Mouse (Mus musculus) MEL (cell line): ENCODE measurements around the gene Fhit. TPM values are rescaled to one million over a fixed set of nuclear protein-coding genes. Genes with fewer than 3 reads are reported as not detected.

Experiments used
- DNase-seq: peaks from one replicate; pipeline ENCODE4 v3.0.0; 2011; ENCODE audit warnings: low read depth, low spot score
- H3K27ac ChIP-seq: 2 replicates; pipeline ENCODE4 v1.5.1; 2012; ENCODE audit warnings: low read depth, mild to moderate bottlenecking, control low read depth, low read length, moderate library complexity; ENCODE audit not compliant: control insufficient read depth
- H3K27me3 ChIP-seq, 2 experiments: fragments of 150-350 bp in 1 of 2; sonication (generic) in 1 of 2; 2 replicates each; pipeline ENCODE4 v1.6.1; 2012; ENCODE audit warnings: low read length in 2 of 2, mild to moderate bottlenecking in 2 of 2, improper control_type of control experiment in 1 of 2, moderate library complexity in 1 of 2; ENCODE audit not compliant: insufficient read depth in 2 of 2, control insufficient read depth in 1 of 2
- H3K36me3 ChIP-seq, 2 experiments: 2 replicates each; pipeline ENCODE4 v1.6.1; 2012 to 2014; ENCODE audit warnings: low read length in 2 of 2, improper control_type of control experiment in 1 of 2, inconsistent platforms in 1 of 2, mild to moderate bottlenecking in 1 of 2; ENCODE audit not compliant: insufficient read depth in 2 of 2, control insufficient read depth in 1 of 2
- H3K4me1 ChIP-seq, 2 experiments: fragments of 150-350 bp in 1 of 2; sonication (generic) in 1 of 2; 2 replicates each; pipeline ENCODE4 v1.6.1; 2012; ENCODE audit warnings: low read length in 2 of 2, improper control_type of control experiment in 1 of 2, mild to moderate bottlenecking in 1 of 2; ENCODE audit not compliant: insufficient read depth in 2 of 2, control insufficient read depth in 1 of 2
- H3K4me3 ChIP-seq, 2 experiments: fragments of 150-350 bp in 1 of 2; sonication (generic) in 1 of 2; 2 replicates each; pipeline ENCODE4 v1.5.1; 2012; ENCODE audit warnings: low read depth in 2 of 2, low read length in 2 of 2, mild to moderate bottlenecking in 2 of 2, moderate library complexity in 2 of 2, control low read depth in 1 of 2, improper control_type of control experiment in 1 of 2; ENCODE audit not compliant: control insufficient read depth in 1 of 2, insufficient read depth in 1 of 2
- H3K79me2 ChIP-seq: 2 replicates; pipeline ENCODE4 v1.6.1; 2012; ENCODE audit warnings: mild to moderate bottlenecking, low read length, moderate library complexity; ENCODE audit not compliant: control insufficient read depth, poor library complexity, insufficient read depth
- H3K9ac ChIP-seq: 2 replicates; pipeline ENCODE4 v1.6.1; 2012; ENCODE audit warnings: low read depth, mild to moderate bottlenecking, control low read depth, low read length, moderate library complexity; ENCODE audit not compliant: control insufficient read depth, poor library complexity, severe bottlenecking
- H3K9me3 ChIP-seq: fragments of 150-350 bp; sonication (generic); replicated peaks from 2 replicates; pipeline ENCODE4 v1.6.1; 2012; ENCODE audit warnings: mild to moderate bottlenecking, low read length, improper control_type of control experiment, moderate library complexity; ENCODE audit not compliant: insufficient read depth
- BHLHE40 ChIP-seq: IDR thresholded peaks from 2 replicates; pipeline ENCODE4 v1.6.1; 2012; ENCODE audit warnings: low read depth, mild to moderate bottlenecking, inconsistent platforms, low read length, improper control_type of control experiment, borderline replicate concordance
- CHD1 ChIP-seq: IDR thresholded peaks from 2 replicates; pipeline ENCODE4 v1.6.1; 2012; ENCODE audit warnings: low read depth, mild to moderate bottlenecking, inconsistent platforms, low read length, improper control_type of control experiment
- CHD2 ChIP-seq: IDR thresholded peaks from 2 replicates; pipeline ENCODE4 v1.6.1; 2011; ENCODE audit warnings: low read length, improper control_type of control experiment
- E2F4 ChIP-seq: IDR thresholded peaks from 2 replicates; pipeline ENCODE4 v1.6.1; 2011; ENCODE audit warnings: low read depth, low read length, improper control_type of control experiment, borderline replicate concordance
- ELF1 ChIP-seq: IDR thresholded peaks from 2 replicates; pipeline ENCODE4 v1.6.1; 2014; ENCODE audit warnings: low read depth, mild to moderate bottlenecking, inconsistent platforms, low read length, improper control_type of control experiment, moderate library complexity
- EP300 ChIP-seq, 2 experiments: IDR thresholded peaks; 2 replicates each; pipeline ENCODE4 v1.6.1; 2011; ENCODE audit warnings: improper control_type of control experiment in 2 of 2, low read length in 2 of 2, low read depth in 1 of 2, mild to moderate bottlenecking in 1 of 2
- ETS1 ChIP-seq: IDR thresholded peaks from 2 replicates; pipeline ENCODE4 v1.6.1; 2012; ENCODE audit warnings: low read depth, mild to moderate bottlenecking, inconsistent platforms, low read length, improper control_type of control experiment, moderate library complexity
- GABPA ChIP-seq: IDR thresholded peaks from 2 replicates; pipeline ENCODE4 v1.6.1; 2012; ENCODE audit warnings: low read depth, mild to moderate bottlenecking, inconsistent platforms, low read length, improper control_type of control experiment, moderate library complexity
- GATA1 ChIP-seq: IDR thresholded peaks from 2 replicates; pipeline ENCODE4 v1.6.1; 2011; ENCODE audit warnings: low read depth, low read length, improper control_type of control experiment
- KAT2A ChIP-seq: conservative IDR thresholded peaks from 2 replicates; pipeline ENCODE4 v1.6.1; 2012; ENCODE audit warnings: low read depth, low read length, improper control_type of control experiment, inconsistent platforms
- MEF2A ChIP-seq: IDR thresholded peaks from 2 replicates; pipeline ENCODE4 v1.6.1; 2014; ENCODE audit warnings: low read depth, mild to moderate bottlenecking, inconsistent platforms, low read length, improper control_type of control experiment; ENCODE audit not compliant: poor library complexity, insufficient replicate concordance, severe bottlenecking; ENCODE audit errors: extremely low read depth
- MXI1 ChIP-seq: IDR thresholded peaks from 2 replicates; pipeline ENCODE4 v1.6.1; 2011; ENCODE audit warnings: mild to moderate bottlenecking, low read depth, low read length, improper control_type of control experiment
- MYB ChIP-seq: IDR thresholded peaks from 2 replicates; pipeline ENCODE4 v1.6.1; 2011; ENCODE audit warnings: mild to moderate bottlenecking, low read depth, low read length, improper control_type of control experiment
- NELFE ChIP-seq: IDR thresholded peaks from 2 replicates; pipeline ENCODE4 v1.6.1; 2011; ENCODE audit warnings: low read depth, low read length, improper control_type of control experiment
- NRF1 ChIP-seq: IDR thresholded peaks from 2 replicates; pipeline ENCODE4 v1.6.1; 2014; ENCODE audit warnings: low read depth, mild to moderate bottlenecking, inconsistent platforms, low read length, improper control_type of control experiment, moderate library complexity; ENCODE audit not compliant: poor library complexity, insufficient read depth, severe bottlenecking
- POLR2A ChIP-seq, 2 experiments: IDR thresholded peaks; 2 replicates each; pipeline ENCODE4 v1.6.1; 2011 to 2012; ENCODE audit warnings: low read length in 2 of 2, mild to moderate bottlenecking in 2 of 2, control low read depth in 1 of 2, improper control_type of control experiment in 1 of 2, low read depth in 1 of 2, moderate library complexity in 1 of 2; ENCODE audit not compliant: control insufficient read depth in 1 of 2, insufficient read depth in 1 of 2, poor library complexity in 1 of 2
- POLR2AphosphoS2 ChIP-seq: IDR thresholded peaks from 2 replicates; pipeline ENCODE4 v1.6.1; 2011; ENCODE audit warnings: low read length, improper control_type of control experiment
- POLR2AphosphoS5 ChIP-seq: IDR thresholded peaks from 2 replicates; pipeline ENCODE4 v1.6.1; 2012; ENCODE audit warnings: low read depth, borderline replicate concordance, mild to moderate bottlenecking, inconsistent platforms, low read length, moderate library complexity, mixed read lengths
- RAD21 ChIP-seq: IDR thresholded peaks from 2 replicates; pipeline ENCODE4 v1.6.1; 2011; ENCODE audit warnings: mild to moderate bottlenecking, low read depth, low read length, improper control_type of control experiment
- RCOR1 ChIP-seq: IDR thresholded peaks from 2 replicates; pipeline ENCODE4 v1.6.1; 2012; ENCODE audit warnings: low read depth, mild to moderate bottlenecking, inconsistent platforms, low read length, improper control_type of control experiment
- SIN3A ChIP-seq: IDR thresholded peaks from 2 replicates; pipeline ENCODE4 v1.6.1; 2012; ENCODE audit warnings: low read length, improper control_type of control experiment, inconsistent platforms
- TAL1 ChIP-seq: IDR thresholded peaks from 2 replicates; pipeline ENCODE4 v1.6.1; 2012; ENCODE audit warnings: mild to moderate bottlenecking, inconsistent platforms, low read length, moderate library complexity, mixed read lengths
- TCF12 ChIP-seq: IDR thresholded peaks from 2 replicates; pipeline ENCODE4 v1.6.1; 2014; ENCODE audit warnings: low read depth, mild to moderate bottlenecking, inconsistent platforms, low read length, improper control_type of control experiment, moderate library complexity
- UBTF ChIP-seq: IDR thresholded peaks from 2 replicates; pipeline ENCODE4 v1.6.1; 2012; ENCODE audit warnings: low read depth, mild to moderate bottlenecking, inconsistent platforms, low read length, improper control_type of control experiment, moderate library complexity, borderline replicate concordance; ENCODE audit not compliant: insufficient read depth
- USF2 ChIP-seq, 2 experiments: IDR thresholded peaks; 2 replicates each; pipeline ENCODE4 v1.6.1; 2011 to 2012; ENCODE audit warnings: improper control_type of control experiment in 2 of 2, low read length in 2 of 2, borderline replicate concordance in 1 of 2, inconsistent platforms in 1 of 2, low read depth in 1 of 2, mild to moderate bottlenecking in 1 of 2; ENCODE audit not compliant: insufficient read depth in 1 of 2
- ZKSCAN1 ChIP-seq: IDR thresholded peaks from 2 replicates; pipeline ENCODE4 v1.6.1; 2012; ENCODE audit warnings: low read depth, mild to moderate bottlenecking, inconsistent platforms, low read length, improper control_type of control experiment, moderate library complexity
- ZMIZ1 ChIP-seq: IDR thresholded peaks from 2 replicates; pipeline ENCODE4 v1.6.1; 2012; ENCODE audit warnings: low read depth, mild to moderate bottlenecking, inconsistent platforms, low read length, improper control_type of control experiment, moderate library complexity
- ZNF384 ChIP-seq: IDR thresholded peaks from 2 replicates; pipeline ENCODE4 v1.6.1; 2012; ENCODE audit warnings: low read depth, mild to moderate bottlenecking, inconsistent platforms, low read length, improper control_type of control experiment
- polyA plus RNA-seq, 2 experiments: library from polyadenylated mRNA; stranded (reverse) in 1 of 2; unstranded in 1 of 2; fragments of >175 nt in 1 of 2; fragments of >200 nt in 1 of 2; gene quantifications; 2 replicates each; pipeline versions ENCODE4 v1.2.1 to v1.2.4; 2012; ENCODE audit warnings: low replicate concordance in 2 of 2, low read depth in 1 of 2; ENCODE audit not compliant: insufficient read length in 2 of 2, insufficient read depth in 1 of 2, missing spikeins in 1 of 2
- total RNA-seq: library from RNA; depleted of rRNA; stranded (reverse); fragments of 300-350 nt; gene quantifications from 2 replicates; pipeline ENCODE4 v1.2.3, GENCODE M21; 2012

Fhit gene
- total and polyA plus RNA-seq, 3 experiments = 0.77 to 1.3 TPM; not detected in 1

DNA sequence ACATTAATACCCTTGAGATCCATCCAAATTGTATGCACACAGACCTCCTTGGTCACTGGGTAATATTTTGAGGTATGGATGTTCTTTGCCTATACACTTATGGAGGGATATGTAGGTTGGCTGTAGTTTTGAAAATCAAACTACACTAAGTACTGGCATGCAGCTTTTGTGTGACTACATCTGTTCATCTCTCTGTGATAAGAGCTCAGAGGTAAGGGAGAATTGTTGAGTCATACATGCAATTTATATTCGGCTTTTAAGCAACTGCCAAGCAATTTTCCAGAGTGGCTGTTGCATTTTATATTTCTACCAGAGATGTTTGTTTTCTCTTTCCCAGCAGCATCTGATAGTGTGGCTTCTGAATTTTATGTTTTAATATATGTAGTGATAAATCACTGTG is 1374.4 kb downstream of the Fhit start:
- no peak for TF ChIP-seq BHLHE40
- TF ChIP-seq RCOR1 = no peak
- TF ChIP-seq CHD2 = no peak
- no peak for TF ChIP-seq POLR2AphosphoS5
- no peak for TF ChIP-seq GABPA
- TF ChIP-seq USF2 (IDR thresholded peaks at IDR 0.05; ENCODE audit: borderline replicate concordance in 1 of 2, insufficient read depth in 1 of 2, low read depth in 1 of 2, low read length in 2 of 2) = no peak
- no peak for TF ChIP-seq UBTF
- no peak for TF ChIP-seq ZNF384
- TF ChIP-seq MXI1 = no peak
- TF ChIP-seq RAD21 = no peak
- no peak for TF ChIP-seq POLR2AphosphoS2
- no peak for TF ChIP-seq EP300 (IDR thresholded peaks at IDR 0.05; ENCODE audit: low read depth in 1 of 2, low read length in 2 of 2)
- TF ChIP-seq MEF2A = no peak
- TF ChIP-seq NELFE = no peak
- TF ChIP-seq E2F4 = no peak
- no peak for TF ChIP-seq NRF1
- no peak for TF ChIP-seq ELF1
- TF ChIP-seq TAL1 = no peak
- TF ChIP-seq SIN3A = no peak
- TF ChIP-seq, all 39 proteins: peak for 0
- Histone ChIP-seq H3K9ac (no peak overlapping the region), H3K79me2 (no peaks in the 10 kb centered on the region), H3K4me3 (no peak overlapping the region), H3K36me3 (no peaks in the 10 kb centered on the region), H3K4me1 (no peaks in the 10 kb centered on the region), H3K9me3 (no peaks in the 10 kb centered on the region), H3K27ac (no peak overlapping the region), H3K27me3 (no peaks in the 10 kb centered on the region)
- no peak for DNase-seq

DNA sequence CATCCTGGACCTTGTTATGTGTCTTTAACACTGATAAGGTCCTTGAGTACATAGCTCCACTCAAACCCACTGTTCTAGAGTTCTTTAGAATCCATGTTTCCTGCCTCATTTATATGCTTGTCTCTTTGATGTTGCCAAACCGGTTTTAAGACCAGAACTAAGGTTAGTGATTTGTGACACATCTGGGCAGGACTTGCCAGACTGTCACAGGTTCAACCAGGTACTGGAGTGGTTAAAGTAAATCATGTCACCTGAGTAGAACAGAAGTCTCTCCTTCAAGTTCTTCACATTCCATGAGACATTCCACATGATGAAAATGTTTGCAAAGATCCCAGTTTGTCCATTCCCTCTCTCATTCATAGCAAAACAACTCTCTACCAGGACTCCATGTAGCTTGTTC is 1376.0 kb downstream of the Fhit start:
- Histone ChIP-seq H3K27me3 (no peaks in the 10 kb centered on the region), H3K79me2 (no peaks in the 10 kb centered on the region), H3K4me3 (no peak overlapping the region), H3K36me3 (no peaks in the 10 kb centered on the region), H3K9ac (no peak overlapping the region), H3K4me1 (no peaks in the 10 kb centered on the region), H3K27ac (no peak overlapping the region), H3K9me3 (no peaks in the 10 kb centered on the region)
- no peak for DNase-seq
- no peak for TF ChIP-seq CHD1
- no peak for TF ChIP-seq TCF12
- TF ChIP-seq KAT2A = no peak
- no peak for TF ChIP-seq BHLHE40
- no peak for TF ChIP-seq NELFE
- no peak for TF ChIP-seq ELF1
- TF ChIP-seq USF2 (IDR thresholded peaks at IDR 0.05; ENCODE audit: borderline replicate concordance in 1 of 2, insufficient read depth in 1 of 2, low read depth in 1 of 2, low read length in 2 of 2) = no peak
- no peak for TF ChIP-seq MYB
- no peak for TF ChIP-seq RAD21
- TF ChIP-seq ETS1 = no peak
- TF ChIP-seq ZMIZ1 = no peak
- no peak for TF ChIP-seq POLR2A (IDR thresholded peaks at IDR 0.05; ENCODE audit: control insufficient read depth in 1 of 2, insufficient read depth in 1 of 2, low read depth in 1 of 2, low read length in 2 of 2, poor library complexity in 1 of 2)
- TF ChIP-seq ZKSCAN1 = no peak
- TF ChIP-seq GATA1 = no peak
